ENCODE assay signal across 8 mouse cellular contexts in genomic region chr6:124828101-124828592, GRCm38 (mm10). TPM values are rescaled to one million over a fixed set of nuclear protein-coding genes. Genes with fewer than 3 reads are reported as not detected.
DNase-seq lines count a peak whose midpoint lies in the region; ATAC-seq and TF ChIP-seq lines count a peak whose summit lies in the region.

No protein-coding gene starts in this region.

- WGBS in forebrain, embryonic 13.5 days = 26% methylated on average over 10 of the region's 10 CpGs
- 14% methylated on average over 10 of the region's 10 CpGs for WGBS in kidney, adult 2 months
- WGBS in lung, postnatal 0 days = 20% methylated on average over 10 of the region's 10 CpGs

- H3K4me1 ChIP-seq in bone marrow macrophage, adult 2 months (ENCODE audit: control insufficient read depth, insufficient read depth, low read length) = peaks cover 3% of the 10 kb centered on the region
- H3K4me1 ChIP-seq in forebrain, embryonic 13.5 days = peaks cover 45% of the 10 kb centered on the region
- H3K4me1 ChIP-seq in kidney, adult 2 months (ENCODE audit: control insufficient read depth, insufficient read depth, low read length) = no peaks in the 10 kb centered on the region
- peaks cover 8% of the 10 kb centered on the region; the same call in 1 of the 2 replicates for H3K4me1 ChIP-seq in lung, postnatal 0 days (ENCODE audit: insufficient read depth, low read depth, low read length)

- no peaks in the 10 kb centered on the region for H3K9me3 ChIP-seq in forebrain, embryonic 13.5 days (replicated peaks)
- no peaks in the 10 kb centered on the region for H3K9me3 ChIP-seq in lung, postnatal 0 days (ENCODE audit: low read length)

- TF ChIP-seq EP300 in lung, postnatal 0 days (IDR thresholded peaks at IDR 0.05) = no peak

- peak overlapping the region; percentile 83 for H3K4me2 ChIP-seq in forebrain, embryonic 13.5 days
- H3K4me2 ChIP-seq in lung, postnatal 0 days (replicated peaks; ENCODE audit: low read depth, low read length) = peak overlapping the region; percentile 62

- H3K36me3 ChIP-seq in forebrain, embryonic 13.5 days (ENCODE audit: poor library complexity, severe bottlenecking) = peaks cover 55% of the 10 kb centered on the region
- peaks cover 4% of the 10 kb centered on the region for H3K36me3 ChIP-seq in kidney, adult 2 months (ENCODE audit: control insufficient read depth, insufficient read depth, low read length)
- H3K36me3 ChIP-seq in lung, postnatal 0 days (ENCODE audit: insufficient read depth, low read length) = peaks cover 29% of the 10 kb centered on the region

- TF ChIP-seq POLR2A in bone marrow macrophage, adult 2 months (IDR thresholded peaks at IDR 0.05; ENCODE audit: borderline replicate concordance, low read depth, low read length) = no peak
- TF ChIP-seq POLR2A in kidney, adult 2 months (IDR thresholded peaks at IDR 0.05; ENCODE audit: low read depth, low read length) = no peak

- H3K27ac ChIP-seq in bone marrow macrophage, adult 2 months (ENCODE audit: insufficient read depth, low read depth, low read length) = peak overlapping the region; percentile 65
- H3K27ac ChIP-seq in forebrain, embryonic 13.5 days = peak overlapping the region; percentile 33
- H3K27ac ChIP-seq in kidney, adult 2 months (ENCODE audit: insufficient read depth, low read depth, low read length) = no peak overlapping the region
- H3K27ac ChIP-seq in lung, postnatal 0 days (ENCODE audit: low read length) = 0 out of 2 replicates have a peak overlapping the region, but pooled peaks have one; percentile 21

- peak overlapping the region; percentile 69 for H3K9ac ChIP-seq in forebrain, embryonic 13.5 days
- peak overlapping the region; percentile 23; the same call in 1 of the 2 replicates for H3K9ac ChIP-seq in lung, postnatal 0 days (replicated peaks; ENCODE audit: low read depth)

- H3K27me3 ChIP-seq in forebrain, embryonic 13.5 days = no peaks in the 10 kb centered on the region
- no peaks in the 10 kb centered on the region for H3K27me3 ChIP-seq in kidney, adult 2 months (replicated peaks; ENCODE audit: control insufficient read depth, insufficient read depth, low read length)
- H3K27me3 ChIP-seq in lung, postnatal 0 days (replicated peaks; ENCODE audit: insufficient read depth, low read length) = no peaks in the 10 kb centered on the region

- no peak for ATAC-seq in forebrain, embryonic 13.5 days
- no peak for ATAC-seq in lung, postnatal 0 days

- TF ChIP-seq CTCF in bone marrow macrophage, adult 2 months (IDR thresholded peaks at IDR 0.05; ENCODE audit: low read depth, low read length) = no peak
- no peak for TF ChIP-seq CTCF in kidney, adult 2 months (conservative IDR thresholded peaks at IDR 0.05; ENCODE audit: insufficient read depth, insufficient read length, low read depth, low read length)
- TF ChIP-seq CTCF in lung, postnatal 0 days (IDR thresholded peaks at IDR 0.05) = no peak

- peak; percentile 33 for DNase-seq in right cerebral cortex, postnatal 14 days
- no peak for DNase-seq in right cerebral cortex, postnatal 36 days (ENCODE audit: low spot score in 2 of 2)
- DNase-seq in kidney, adult 2 months = peak; percentile 69
- peak; percentile 51 for DNase-seq in lung, postnatal 0 days (ENCODE audit: low spot score)
- peak; percentile 26 to 37 for DNase-seq in spleen, postnatal 36 days (ENCODE audit: low spot score in 2 of 2)
- no peak for DNase-seq in right cerebral cortex, adult 18-20 months

- peak overlapping the region; percentile 75 for H3K4me3 ChIP-seq in bone marrow macrophage, adult 2 months (ENCODE audit: insufficient read depth, low read length)
- peak overlapping the region; percentile 56 for H3K4me3 ChIP-seq in forebrain, embryonic 13.5 days
- H3K4me3 ChIP-seq in kidney, adult 2 months (ENCODE audit: insufficient read depth, low read depth, low read length) = peak overlapping the region; percentile 44
- H3K4me3 ChIP-seq in lung, postnatal 0 days (ENCODE audit: low read depth, low read length) = peak overlapping the region; percentile 71

RNA-seq across cellular contexts. Expression of gene Usp5, which starts 1.1 kb away (rescaled TPM):
- polyA plus RNA-seq in bone marrow macrophage, adult 2 months (2012; ENCODE audit: insufficient read depth, insufficient read length, missing spikeins) = 62.3 and 65.0 TPM in 2 replicates
- 178 and 203 TPM in 2 replicates for polyA plus RNA-seq in forebrain, embryonic 13.5 days (2015; fragmentation: Nextera tagmentation; extraction: Ambion mirVana)
- 66.2 and 74.0 TPM in 2 replicates for polyA plus RNA-seq in kidney, adult 2 months (2012; rRNA removed)
- 53.6 and 54.3 TPM in 2 replicates for polyA plus RNA-seq in lung, postnatal 0 days (2015; fragmentation: Nextera tagmentation; extraction: Ambion mirVana)

RNA-seq across cellular contexts. Expression of gene Cdca3, which starts 1.2 kb away (rescaled TPM):
- 70.1 and 76.5 TPM in 2 replicates for polyA plus RNA-seq in bone marrow macrophage, adult 2 months (2012; ENCODE audit: insufficient read depth, insufficient read length, missing spikeins)
- polyA plus RNA-seq in forebrain, embryonic 13.5 days (2015; fragmentation: Nextera tagmentation; extraction: Ambion mirVana) = 207 and 217 TPM in 2 replicates
- 4.2 and 4.3 TPM in 2 replicates for polyA plus RNA-seq in kidney, adult 2 months (2012; rRNA removed)
- 8.2 and 11.8 TPM in 2 replicates for polyA plus RNA-seq in lung, postnatal 0 days (2015; fragmentation: Nextera tagmentation; extraction: Ambion mirVana)

RNA-seq across cellular contexts. Expression of gene Gnb3, which starts 11.9 kb away (rescaled TPM):
- polyA plus RNA-seq in bone marrow macrophage, adult 2 months (2012; ENCODE audit: insufficient read depth, insufficient read length, missing spikeins) = not detected in 2 replicates
- polyA plus RNA-seq in forebrain, embryonic 13.5 days (2015; fragmentation: Nextera tagmentation; extraction: Ambion mirVana) = 0.46 and 0.74 TPM in 2 replicates
- 0.16 and 0.41 TPM in 2 replicates for polyA plus RNA-seq in kidney, adult 2 months (2012; rRNA removed)
- 0.24 and 0.26 TPM in 2 replicates for polyA plus RNA-seq in lung, postnatal 0 days (2015; fragmentation: Nextera tagmentation; extraction: Ambion mirVana)

RNA-seq across cellular contexts. Expression of gene Tpi1, which starts 14.1 kb away (rescaled TPM):
- polyA plus RNA-seq in bone marrow macrophage, adult 2 months (2012; ENCODE audit: insufficient read depth, insufficient read length, missing spikeins) = 224 and 232 TPM in 2 replicates
- polyA plus RNA-seq in forebrain, embryonic 13.5 days (2015; fragmentation: Nextera tagmentation; extraction: Ambion mirVana) = 467 and 491 TPM in 2 replicates
- polyA plus RNA-seq in kidney, adult 2 months (2012; rRNA removed) = 1,044 and 1,055 TPM in 2 replicates
- polyA plus RNA-seq in lung, postnatal 0 days (2015; fragmentation: Nextera tagmentation; extraction: Ambion mirVana) = 186 and 187 TPM in 2 replicates

RNA-seq across cellular contexts. Expression of gene Spsb2, which starts 19.7 kb away (rescaled TPM):
- polyA plus RNA-seq in bone marrow macrophage, adult 2 months (2012; ENCODE audit: insufficient read depth, insufficient read length, missing spikeins) = 31.4 and 43.6 TPM in 2 replicates
- polyA plus RNA-seq in forebrain, embryonic 13.5 days (2015; fragmentation: Nextera tagmentation; extraction: Ambion mirVana) = 5.1 and 5.3 TPM in 2 replicates
- polyA plus RNA-seq in kidney, adult 2 months (2012; rRNA removed) = 33.7 and 36.7 TPM in 2 replicates
- polyA plus RNA-seq in lung, postnatal 0 days (2015; fragmentation: Nextera tagmentation; extraction: Ambion mirVana) = 27.6 and 33.7 TPM in 2 replicates

Comparison
In these comparisons a context has a peak if more than half of its experiments do, and no peak if none do; other contexts are left out.
1. DNase-seq: peak in right cerebral cortex, postnatal 14 days (single experiment), kidney, adult 2 months (single experiment), lung, postnatal 0 days (single experiment) and spleen, postnatal 36 days (2 of 2); none in right cerebral cortex, postnatal 36 days (0 of 2) and right cerebral cortex, adult 18-20 months (single experiment).
2. Peak in every context shown above with its lines, with median percentiles within 50 percentile points of each other: H3K4me3 ChIP-seq.